Comparison of ENCODE assay signal across 7 mouse cellular contexts in genomic region chr19:46284686-46285085, GRCm38 (mm10).
"Had no signal": no experiment of that assay in that cellular context is flagged by ENCODE, and none has a peak within 500 bp of the region (broad histone marks: within the 10 kb centered on the region; RNA-seq: fewer than 3 reads in every experiment).

No protein-coding gene starts in this region.

- DNase-seq: kidney, postnatal 25 days; lung, adult 2 months; lung, postnatal 36 days; right cerebral cortex, adult 18-20 months; right cerebral cortex, postnatal 25 days; thymus, adult 18-20 months; thymus, postnatal 14 days had no signal
